Mouse (Mus musculus): ENCODE measurements at regions not wholly inside any gene's neighbourhood (a gene's known extent, or its start where the extent isn't known, plus 50 kb on each side); places are given as distances from the start of the nearest gene placed in this dataset.

GRCm38 (mm10) chr15:56531529-56531928 lies 945.9 kb downstream of the Slc22a22 start:
- no peak for TF ChIP-seq CTCF (IDR thresholded peaks at IDR 0.05; ENCODE audit: borderline replicate concordance, insufficient read depth, low read depth, low read length)
- TF ChIP-seq POLR2A (IDR thresholded peaks at IDR 0.05; ENCODE audit: borderline replicate concordance, insufficient read depth, low read length), result no peak
